Mouse (Mus musculus) embryonic fibroblast, embryonic 13.5 days (primary cell): ENCODE data around the gene Prr12.

ENCODE experiments used
- CTCF ChIP-seq: IDR thresholded peaks from 2 replicates; pipeline ENCODE4 v1.5.1; 2011; ENCODE audit warnings: mild to moderate bottlenecking, control low read depth, low read length, moderate library complexity, borderline replicate concordance; ENCODE audit not compliant: insufficient read depth
- POLR2A ChIP-seq: IDR thresholded peaks from 2 replicates; pipeline ENCODE4 v1.6.1; 2011; ENCODE audit warnings: low read depth, mild to moderate bottlenecking, control low read depth, low read length, moderate library complexity

DNA sequence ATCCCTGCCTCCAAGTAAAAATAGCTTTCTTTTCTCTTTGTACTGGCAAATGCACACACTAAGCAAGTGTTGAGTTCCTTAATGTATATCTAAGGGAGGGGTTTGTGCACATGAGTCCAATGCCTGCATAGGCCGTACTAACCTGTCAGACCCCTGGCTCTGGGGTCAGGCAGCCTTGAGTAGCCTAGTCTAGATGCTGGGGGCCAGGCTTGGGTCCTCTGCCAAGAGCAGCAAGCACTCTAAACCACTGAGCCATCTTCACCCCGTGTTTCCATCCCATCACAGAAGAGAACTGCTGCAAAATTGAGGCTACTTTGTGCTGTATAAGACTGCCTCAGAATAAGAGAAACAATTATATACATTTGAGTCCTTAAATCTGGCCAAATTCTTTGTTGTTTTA is 25.1 kb upstream of the Prr12 start:
- TF ChIP-seq POLR2A (no peak), CTCF (no peak)
